Mouse (Mus musculus) hindbrain, postnatal 0 days (tissue): ENCODE results near the gene Pigb. TPM values are rescaled to one million over a fixed set of nuclear protein-coding genes. Genes with fewer than 3 reads are reported as not detected.

ENCODE experiments used
- ATAC-seq: fragments of 200-750 bp; cut with Nextera tagmentation; 2 replicates; pipeline ENCODE4 v1.8.0; 2017; ENCODE audit warnings: mild to moderate bottlenecking, moderate TSS enrichment, moderate library complexity
- DNase-seq: peaks from one replicate; pipeline ENCODE4 v3.0.0-alpha.2; 2015; ENCODE audit warnings: low spot score
- H3K27ac ChIP-seq: fragments of 300-500 bp; sonication (generic); 2 replicates; pipeline ENCODE4 v1.5.1; 2014; ENCODE audit warnings: mild to moderate bottlenecking
- H3K27me3 ChIP-seq: fragments of 300-500 bp; sonication (generic); 2 replicates; pipeline ENCODE4 v1.6.1; 2014; ENCODE audit warnings: low read length, mixed read lengths; ENCODE audit not compliant: insufficient read depth
- H3K36me3 ChIP-seq: fragments of 300-500 bp; sonication (generic); 2 replicates; pipeline ENCODE4 v1.6.1; 2014; ENCODE audit warnings: low read length, mixed read lengths; ENCODE audit not compliant: insufficient read depth
- H3K4me1 ChIP-seq: fragments of 300-500 bp; sonication (generic); 2 replicates; pipeline ENCODE4 v1.6.1; 2014; ENCODE audit warnings: antibody characterized with exemption, low read length, mixed read lengths; ENCODE audit not compliant: insufficient read depth
- H3K4me2 ChIP-seq: fragments of 300-500 bp; sonication (generic); 2 replicates; pipeline ENCODE4 v1.6.1; 2014; ENCODE audit warnings: low read depth, mild to moderate bottlenecking, low read length, moderate library complexity, mixed read lengths
- H3K4me3 ChIP-seq: fragments of 300-500 bp; sonication (generic); 2 replicates; pipeline ENCODE4 v1.5.1; 2014; ENCODE audit warnings: low read length
- H3K9ac ChIP-seq: fragments of 300-500 bp; sonication (generic); replicated peaks from 2 replicates; pipeline ENCODE4 v1.6.1; 2014; ENCODE audit warnings: mild to moderate bottlenecking, low read length, moderate library complexity, mixed read lengths
- H3K9me3 ChIP-seq: fragments of 300-500 bp; sonication (generic); 2 replicates; pipeline ENCODE4 v1.6.1; 2016; ENCODE audit warnings: low read length, mixed read lengths
- CTCF ChIP-seq: IDR thresholded peaks from 2 replicates; pipeline ENCODE4 v1.5.1; 2016; ENCODE audit warnings: antibody characterized with exemption, control low read depth, low read depth
- WGBS: fragments of 180-500 bp; shearing (Covaris S2); extraction: QIAGEN DNeasy Blood & Tissue Kit; methylation state at CpG from one replicate; pipeline ENCODE4 v1.1.7; 2014; 5-methylcytosine and 5-hydroxymethylcytosine counted together
- microRNA-seq, 2 experiments: library from miRNA; unstranded; fragments of <30 nt; microRNA quantifications; one replicate each; pipeline ENCODE4; 2016
- polyA plus RNA-seq: library from polyadenylated mRNA; unstranded; fragments of >200 nt; fragmentation: Nextera tagmentation; extraction: Ambion mirVana; gene quantifications from 2 replicates; pipeline ENCODE4 v1.2.1, GENCODE M21; 2015
- total RNA-seq: library from RNA; depleted of rRNA; stranded (reverse); fragments of >200 nt; gene quantifications from 2 replicates; pipeline ENCODE4 v1.2.3, GENCODE M21; 2014; rRNA removed

Gene Pigb
- total and polyA plus RNA-seq, 2 experiments from 2014 or later: 8.9 to 16.4 TPM

DNA sequence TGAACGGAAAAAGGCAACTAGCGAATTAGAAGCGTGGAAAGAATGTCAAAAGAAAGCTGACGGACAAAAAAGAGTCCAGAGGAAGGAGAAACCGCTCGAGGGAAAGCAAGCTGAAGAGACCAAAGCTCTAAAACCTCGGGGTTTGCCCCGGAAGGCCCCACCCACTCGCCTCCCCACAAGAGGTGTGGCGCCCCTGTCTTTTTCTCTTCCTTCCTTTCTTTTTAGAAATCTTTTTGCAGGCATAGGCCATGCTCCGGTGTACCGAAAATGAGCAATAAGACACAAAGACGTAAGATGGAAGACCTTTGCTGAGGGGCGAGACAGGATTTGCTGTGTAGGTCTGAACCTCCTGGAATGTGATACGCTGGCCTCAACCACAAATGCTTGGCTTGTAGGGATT lies 78.2 kb downstream of the Pigb start:
- Histone ChIP-seq H3K4me3 (no peak overlapping the region), H3K4me1 (no peaks in the 10 kb centered on the region), H3K9ac (no peak overlapping the region), H3K36me3 (no peaks in the 10 kb centered on the region), H3K4me2 (no peak overlapping the region), H3K9me3 (no peaks in the 10 kb centered on the region), H3K27ac (no peak overlapping the region), H3K27me3 (no peaks in the 10 kb centered on the region)
- no peak for ATAC-seq
- DNase-seq: no peak
- WGBS: 73% methylated on average over 15 of the region's 15 CpGs
- TF ChIP-seq CTCF: no peak

DNA sequence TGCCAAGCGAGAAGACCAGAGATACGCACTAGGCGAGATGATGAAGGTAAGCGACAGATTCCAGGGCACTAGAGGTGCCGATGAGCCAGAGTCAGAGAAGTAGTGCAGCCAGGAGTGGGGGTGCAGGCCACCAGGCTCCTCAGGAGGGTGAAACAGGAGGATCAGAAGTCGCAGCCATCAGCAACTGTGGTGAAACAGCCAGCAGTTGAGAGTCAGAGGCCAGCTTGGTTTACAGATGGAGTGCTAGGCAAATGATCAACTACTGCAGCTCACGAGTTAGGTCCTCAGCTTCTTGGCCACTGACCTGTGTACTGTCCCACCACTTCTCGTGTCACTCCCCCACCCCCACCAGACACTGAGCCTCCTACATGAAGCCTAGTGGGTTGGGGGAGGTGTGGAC lies 78.8 kb downstream of the Pigb start:
- DNase-seq (no peak), ATAC-seq (no peak)
- WGBS: 74% methylated on average over 8 of the region's 8 CpGs
- no peak overlapping the region for H3K4me3 ChIP-seq
- no peaks in the 10 kb centered on the region for H3K36me3 ChIP-seq
- H3K9ac ChIP-seq: no peak overlapping the region
- H3K4me1 ChIP-seq: no peaks in the 10 kb centered on the region
- no peak overlapping the region for H3K27ac ChIP-seq
- TF ChIP-seq CTCF: no peak
- no peaks in the 10 kb centered on the region for H3K9me3 ChIP-seq
- H3K27me3 ChIP-seq: no peaks in the 10 kb centered on the region
- H3K4me2 ChIP-seq: no peak overlapping the region

DNA sequence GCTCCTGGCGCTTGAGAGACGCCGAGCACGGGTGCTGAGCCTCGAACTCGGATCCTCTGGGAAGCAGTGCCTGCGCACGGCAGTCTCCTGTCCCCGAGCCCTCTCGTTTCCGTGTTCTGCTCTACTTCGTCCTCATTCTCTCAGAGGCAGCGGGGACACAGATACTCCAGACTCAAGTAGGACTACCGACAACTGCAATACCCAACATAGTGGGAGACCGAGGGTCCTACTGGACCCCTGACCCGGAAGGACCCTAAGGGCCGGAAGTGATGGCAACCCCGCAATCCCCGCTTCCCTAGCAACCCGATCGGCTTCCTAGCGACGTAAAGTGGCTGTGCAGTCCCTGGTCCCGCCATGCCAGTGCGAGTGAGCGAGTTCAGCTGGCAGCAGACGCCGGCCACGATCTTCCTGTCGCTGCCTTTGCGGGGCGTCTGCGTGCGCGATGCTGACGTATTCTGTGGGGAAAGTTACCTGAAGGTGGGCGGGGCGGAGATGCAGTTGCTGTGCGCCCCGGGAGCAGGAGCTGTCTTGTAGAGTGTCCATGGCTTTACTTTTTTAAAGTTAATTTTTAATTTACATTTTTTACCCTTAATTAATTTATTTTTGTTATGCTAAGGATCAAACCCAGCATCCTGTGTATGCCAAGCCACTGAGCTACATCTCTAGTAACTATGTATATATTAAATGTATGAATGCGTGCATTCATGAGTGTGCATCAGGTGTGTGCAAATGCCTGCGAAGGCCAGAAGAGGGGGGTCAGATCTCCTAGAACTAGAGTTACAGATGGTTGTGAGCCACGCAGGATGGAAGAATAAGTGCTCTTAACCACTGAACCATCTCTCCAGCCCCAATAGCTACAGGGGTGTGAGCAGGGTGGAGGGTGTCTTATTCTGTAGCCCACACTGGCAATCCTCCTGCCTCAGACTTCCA lies 81.4 kb downstream of the Pigb start, which contains the start of the genes Dyx1c1 and Gm44503:
Gene Dyx1c1 (plus strand): TSS at position 265 of the 930 bp plus-strand sequence.
Gene Gm44503 (plus strand): TSS at position 332 of the 930 bp plus-strand sequence.
- peak; percentile 96 for ATAC-seq
- peak; percentile 51 for TF ChIP-seq CTCF
- 1% methylated on average over 43 of the region's 43 CpGs for WGBS

More for the DNA sequence above, 81.4 kb downstream of the Pigb start, which contains the start of the genes Dyx1c1 and Gm44503:
- Histone ChIP-seq H3K9me3 (no peaks in the 10 kb centered on the region), H3K36me3 (no peaks in the 10 kb centered on the region), H3K27ac (peak within 1 kb of the TSS; percentile 55; the same call in 1 of the 2 replicates), H3K9ac (peak within 1 kb of the TSS; percentile 37), H3K4me2 (peak within 1 kb of the TSS; percentile 60), H3K4me3 (peak within 1 kb of the TSS; percentile 59), H3K27me3 (no peaks in the 10 kb centered on the region), H3K4me1 (no peaks in the 10 kb centered on the region)
- peak; percentile 94 for DNase-seq

Small RNA genes lying within 50 kb of the gene (microRNA-seq; reads per million reads assigned to microRNA genes)
- gene Gm27353: 0 reads per million in 2 experiments

Other genes starting within 250 kb of the Pigb start
- gene Prtg, start 233.5 kb downstream of the Pigb start, total RNA-seq: 1.4 and 4.4 TPM in 2 replicates
- 0.59 and 0.65 TPM in 2 replicates for gene Prtg, start 233.5 kb downstream of the Pigb start, polyA plus RNA-seq
- 30.4 and 32.0 TPM in 2 replicates for gene Pygo1, start 114.7 kb downstream of the Pigb start, total RNA-seq
- 8.5 and 9.2 TPM in 2 replicates for gene Pygo1, start 114.7 kb downstream of the Pigb start, polyA plus RNA-seq
- 0.99 and 2.4 TPM in 2 replicates for gene Dyx1c1, start 81.6 kb downstream of the Pigb start, total RNA-seq
- gene Dyx1c1, start 81.6 kb downstream of the Pigb start, polyA plus RNA-seq: 2.5 and 3.0 TPM in 2 replicates
- not detected in 2 replicates for gene Gm44503, start 81.5 kb downstream of the Pigb start, total RNA-seq
- gene Gm44503, start 81.5 kb downstream of the Pigb start, polyA plus RNA-seq: not detected in 2 replicates
- gene Ccpg1os, start 55.0 kb downstream of the Pigb start, total RNA-seq: 10.7 and 14.1 TPM in 2 replicates
- 21.2 and 21.3 TPM in 2 replicates for gene Ccpg1os, start 55.0 kb downstream of the Pigb start, polyA plus RNA-seq
- 15.0 and 23.4 TPM in 2 replicates for gene Ccpg1, start 54.9 kb downstream of the Pigb start, total RNA-seq
- 42.7 and 45.3 TPM in 2 replicates for gene Ccpg1, start 54.9 kb downstream of the Pigb start, polyA plus RNA-seq
- gene Rab27a, start 4.5 kb upstream of the Pigb start, total RNA-seq: 3.6 and 5.3 TPM in 2 replicates
- gene Rab27a, start 4.5 kb upstream of the Pigb start, polyA plus RNA-seq: 3.8 TPM in 2 replicates
- gene Khdc3, start 61.5 kb upstream of the Pigb start, total RNA-seq: not detected in 2 replicates
- 0.21 and 0.26 TPM in 2 replicates for gene Khdc3, start 61.5 kb upstream of the Pigb start, polyA plus RNA-seq
- gene Gm20509, start 62.1 kb upstream of the Pigb start, total RNA-seq: not detected in 2 replicates
- gene Gm20509, start 62.1 kb upstream of the Pigb start, polyA plus RNA-seq: 0.18 TPM in 1 of 2 replicates, not detected in the other
- 54.1 and 59.4 TPM in 2 replicates for gene Rsl24d1, start 73.0 kb upstream of the Pigb start, total RNA-seq
- gene Rsl24d1, start 73.0 kb upstream of the Pigb start, polyA plus RNA-seq: 102 and 106 TPM in 2 replicates